In genomic region chr2:145840320-145840719, GRCm38 (mm10) we compare ENCODE assay signal across 29 mouse cellular contexts.
DNase-seq lines count a peak whose midpoint lies in the region; ATAC-seq and TF ChIP-seq lines count a peak whose summit lies in the region.
"Had no signal": no experiment of that assay in that cellular context is flagged by ENCODE, and none has a peak within 500 bp of the region (broad histone marks: within the 10 kb centered on the region; RNA-seq: fewer than 3 reads in every experiment).

No protein-coding gene starts in this region.

- H3K4me3 ChIP-seq in forebrain, embryonic 14.5 days (ENCODE audit: low read depth, low read length) = no peak overlapping the region
- no peak overlapping the region for H3K4me3 ChIP-seq in forebrain, embryonic 11.5 days (ENCODE audit: low read depth, low read length)
- no peak overlapping the region for H3K4me3 ChIP-seq in intestine, postnatal 0 days (ENCODE audit: low read depth, low read length)
- no peak overlapping the region for H3K4me3 ChIP-seq in intestine, embryonic 16.5 days (ENCODE audit: low read length)
- no peak overlapping the region for H3K4me3 ChIP-seq in hindbrain, embryonic 16.5 days (ENCODE audit: low read length)
- no peak overlapping the region for H3K4me3 ChIP-seq in midbrain, postnatal 0 days (ENCODE audit: low read depth, low read length)
- H3K4me3 ChIP-seq in heart, embryonic 12.5 days = no peak overlapping the region
- H3K4me3 ChIP-seq: embryonic facial prominence, embryonic 10.5 days; embryonic facial prominence, embryonic 15.5 days; kidney, embryonic 15.5 days; layer of hippocampus, adult 2 months; left cerebral cortex, adult 2 months; limb, embryonic 13.5 days; lung, embryonic 15.5 days; midbrain, embryonic 12.5 days; myocyte; neural tube, embryonic 12.5 days; stomach, embryonic 15.5 days had no signal

- no peaks in the 10 kb centered on the region for H3K27me3 ChIP-seq in forebrain, embryonic 14.5 days (replicated peaks; ENCODE audit: control insufficient read depth, insufficient read depth, low read length)
- H3K27me3 ChIP-seq in forebrain, embryonic 11.5 days (ENCODE audit: control insufficient read depth, insufficient read depth, low read length) = no peaks in the 10 kb centered on the region
- no peaks in the 10 kb centered on the region for H3K27me3 ChIP-seq in intestine, postnatal 0 days (replicated peaks; ENCODE audit: control insufficient read depth, insufficient read depth, low read length)
- no peaks in the 10 kb centered on the region for H3K27me3 ChIP-seq in intestine, embryonic 16.5 days (replicated peaks; ENCODE audit: control insufficient read depth, insufficient read depth, low read length)
- no peaks in the 10 kb centered on the region for H3K27me3 ChIP-seq in hindbrain, embryonic 16.5 days (replicated peaks; ENCODE audit: control insufficient read depth, insufficient read depth, low read length)
- no peaks in the 10 kb centered on the region for H3K27me3 ChIP-seq in midbrain, postnatal 0 days (ENCODE audit: insufficient read depth, low read length)
- H3K27me3 ChIP-seq in heart, embryonic 12.5 days (replicated peaks) = no peaks in the 10 kb centered on the region
- H3K27me3 ChIP-seq: embryonic facial prominence, embryonic 15.5 days; kidney, embryonic 15.5 days; limb, embryonic 13.5 days; lung, embryonic 15.5 days; midbrain, embryonic 12.5 days; neural tube, embryonic 12.5 days; Patski; stomach, embryonic 15.5 days had no signal

- TF ChIP-seq CTCF in intestine, postnatal 0 days (IDR thresholded peaks at IDR 0.05; ENCODE audit: low read depth) = no peak
- no peak for TF ChIP-seq CTCF in midbrain, postnatal 0 days (IDR thresholded peaks at IDR 0.05)

- 80% methylated on average over 3 of the region's 3 CpGs for WGBS in forebrain, embryonic 14.5 days
- 81% methylated on average over 3 of the region's 3 CpGs for WGBS in forebrain, embryonic 11.5 days
- WGBS in intestine, postnatal 0 days = 65% methylated on average over 3 of the region's 3 CpGs
- 77% methylated on average over 3 of the region's 3 CpGs for WGBS in intestine, embryonic 16.5 days
- WGBS in hindbrain, embryonic 16.5 days = 68% methylated on average over 3 of the region's 3 CpGs
- WGBS in midbrain, postnatal 0 days = 65% methylated on average over 3 of the region's 3 CpGs
- WGBS in heart, embryonic 12.5 days = 68% methylated on average over 3 of the region's 3 CpGs

- no peak for DNase-seq in forebrain, embryonic 14.5 days (ENCODE audit: low spot score)
- DNase-seq in forebrain, embryonic 11.5 days (ENCODE audit: low spot score) = no peak
- no peak for DNase-seq in midbrain, postnatal 0 days (ENCODE audit: low spot score)
- DNase-seq: adrenal gland, postnatal 10 days; cerebellum, adult 8-10 months; cerebellum, postnatal 25 days; gastrocnemius, postnatal 10 days; heart, postnatal 14 days; kidney, adult 11 months; kidney, postnatal 36 days; thymus, postnatal 14 days had no signal

- H3K36me3 ChIP-seq in forebrain, embryonic 14.5 days (ENCODE audit: control insufficient read depth, insufficient read depth, low read length) = no peaks in the 10 kb centered on the region
- H3K36me3 ChIP-seq in forebrain, embryonic 11.5 days (ENCODE audit: control insufficient read depth, insufficient read depth, low read length) = no peaks in the 10 kb centered on the region
- H3K36me3 ChIP-seq in intestine, postnatal 0 days (ENCODE audit: control insufficient read depth, insufficient read depth) = peaks cover 8% of the 10 kb centered on the region; the same call in 1 of the 2 replicates
- H3K36me3 ChIP-seq in intestine, embryonic 16.5 days (ENCODE audit: control insufficient read depth, insufficient read depth, low read length) = no peaks in the 10 kb centered on the region
- H3K36me3 ChIP-seq in hindbrain, embryonic 16.5 days (ENCODE audit: control insufficient read depth, insufficient read depth, low read length) = no peaks in the 10 kb centered on the region
- no peaks in the 10 kb centered on the region; the same call in 1 of the 2 replicates for H3K36me3 ChIP-seq in midbrain, postnatal 0 days (ENCODE audit: insufficient read depth, low read length)
- peaks cover 16% of the 10 kb centered on the region for H3K36me3 ChIP-seq in heart, embryonic 12.5 days
- H3K36me3 ChIP-seq: embryonic facial prominence, embryonic 15.5 days; G1E; lung, embryonic 15.5 days; midbrain, embryonic 12.5 days; neural tube, embryonic 12.5 days; stomach, embryonic 15.5 days had no signal

- no peaks in the 10 kb centered on the region for H3K9me3 ChIP-seq in forebrain, embryonic 14.5 days (replicated peaks; ENCODE audit: control insufficient read depth, low read length)
- H3K9me3 ChIP-seq in forebrain, embryonic 11.5 days (ENCODE audit: control insufficient read depth, low read length) = no peaks in the 10 kb centered on the region
- H3K9me3 ChIP-seq in intestine, postnatal 0 days (ENCODE audit: control insufficient read depth) = no peaks in the 10 kb centered on the region
- no peaks in the 10 kb centered on the region for H3K9me3 ChIP-seq in intestine, embryonic 16.5 days (ENCODE audit: control insufficient read depth, low read length)
- no peaks in the 10 kb centered on the region for H3K9me3 ChIP-seq in hindbrain, embryonic 16.5 days (ENCODE audit: control insufficient read depth, low read length)
- no peaks in the 10 kb centered on the region for H3K9me3 ChIP-seq in midbrain, postnatal 0 days (ENCODE audit: low read length)
- H3K9me3 ChIP-seq in heart, embryonic 12.5 days (replicated peaks) = no peaks in the 10 kb centered on the region
- H3K9me3 ChIP-seq: embryonic facial prominence, embryonic 10.5 days; embryonic facial prominence, embryonic 15.5 days; kidney, embryonic 15.5 days; limb, embryonic 13.5 days; lung, embryonic 15.5 days; midbrain, embryonic 12.5 days; neural tube, embryonic 12.5 days; stomach, embryonic 15.5 days had no signal

- no peaks in the 10 kb centered on the region for H3K4me1 ChIP-seq in forebrain, embryonic 14.5 days (ENCODE audit: control insufficient read depth, insufficient read depth, low read length)
- H3K4me1 ChIP-seq in forebrain, embryonic 11.5 days (replicated peaks; ENCODE audit: control insufficient read depth, insufficient read depth, low read length) = no peaks in the 10 kb centered on the region
- peaks cover 12% of the 10 kb centered on the region; the same call in 1 of the 2 replicates for H3K4me1 ChIP-seq in intestine, postnatal 0 days (replicated peaks; ENCODE audit: control insufficient read depth, insufficient read depth, low read length)
- H3K4me1 ChIP-seq in intestine, embryonic 16.5 days (ENCODE audit: control insufficient read depth, insufficient read depth, low read length) = no peaks in the 10 kb centered on the region
- no peaks in the 10 kb centered on the region; the same call in 1 of the 2 replicates for H3K4me1 ChIP-seq in hindbrain, embryonic 16.5 days (ENCODE audit: control insufficient read depth, insufficient read depth, low read depth, low read length)
- 0 out of 2 replicates have a peak, but pooled peaks cover 5% of the 10 kb centered on the region for H3K4me1 ChIP-seq in midbrain, postnatal 0 days (ENCODE audit: insufficient read depth, low read length)
- H3K4me1 ChIP-seq in heart, embryonic 12.5 days (replicated peaks) = no peaks in the 10 kb centered on the region
- H3K4me1 ChIP-seq: embryonic facial prominence, embryonic 10.5 days; embryonic facial prominence, embryonic 15.5 days; neural tube, embryonic 12.5 days; stomach, embryonic 15.5 days had no signal

- no peak overlapping the region for H3K4me2 ChIP-seq in forebrain, embryonic 14.5 days (ENCODE audit: low read length)
- no peak overlapping the region for H3K4me2 ChIP-seq in forebrain, embryonic 11.5 days (ENCODE audit: low read depth, low read length, severe bottlenecking)
- H3K4me2 ChIP-seq in intestine, postnatal 0 days (replicated peaks; ENCODE audit: low read depth) = no peak overlapping the region
- no peak overlapping the region for H3K4me2 ChIP-seq in intestine, embryonic 16.5 days (ENCODE audit: low read depth, low read length)
- H3K4me2 ChIP-seq in hindbrain, embryonic 16.5 days (ENCODE audit: low read length) = no peak overlapping the region
- no peak overlapping the region for H3K4me2 ChIP-seq in midbrain, postnatal 0 days (ENCODE audit: low read depth, low read length, poor library complexity, severe bottlenecking)
- no peak overlapping the region for H3K4me2 ChIP-seq in heart, embryonic 12.5 days
- H3K4me2 ChIP-seq: embryonic facial prominence, embryonic 15.5 days; kidney, embryonic 15.5 days; limb, embryonic 13.5 days; liver, embryonic 11.5 days; lung, embryonic 15.5 days; midbrain, embryonic 12.5 days; neural tube, embryonic 12.5 days; stomach, embryonic 15.5 days had no signal

- no peak overlapping the region for H3K9ac ChIP-seq in forebrain, embryonic 14.5 days (ENCODE audit: low read length)
- no peak overlapping the region for H3K9ac ChIP-seq in forebrain, embryonic 11.5 days (ENCODE audit: low read length)
- no peak overlapping the region for H3K9ac ChIP-seq in intestine, postnatal 0 days (ENCODE audit: low read depth, low read length)
- no peak overlapping the region for H3K9ac ChIP-seq in intestine, embryonic 16.5 days (ENCODE audit: low read depth, low read length)
- no peak overlapping the region for H3K9ac ChIP-seq in hindbrain, embryonic 16.5 days (ENCODE audit: low read depth, low read length)
- H3K9ac ChIP-seq in midbrain, postnatal 0 days (replicated peaks; ENCODE audit: low read length, poor library complexity, severe bottlenecking) = no peak overlapping the region
- no peak overlapping the region for H3K9ac ChIP-seq in heart, embryonic 12.5 days
- H3K9ac ChIP-seq: embryonic facial prominence, embryonic 15.5 days; kidney, embryonic 15.5 days; limb, embryonic 13.5 days; lung, embryonic 15.5 days; midbrain, embryonic 12.5 days; neural tube, embryonic 12.5 days; stomach, embryonic 15.5 days had no signal

- H3K27ac ChIP-seq in forebrain, embryonic 14.5 days (ENCODE audit: low read depth, low read length) = no peak overlapping the region
- no peak overlapping the region for H3K27ac ChIP-seq in forebrain, embryonic 11.5 days (ENCODE audit: low read depth, low read length)
- peak overlapping the region; percentile 16 for H3K27ac ChIP-seq in intestine, postnatal 0 days (ENCODE audit: low read depth, low read length)
- H3K27ac ChIP-seq in intestine, embryonic 16.5 days (ENCODE audit: low read length) = no peak overlapping the region
- no peak overlapping the region for H3K27ac ChIP-seq in hindbrain, embryonic 16.5 days (ENCODE audit: low read depth, low read length)
- no peak overlapping the region for H3K27ac ChIP-seq in midbrain, postnatal 0 days (ENCODE audit: low read depth, low read length)
- H3K27ac ChIP-seq in heart, embryonic 12.5 days (ENCODE audit: poor library complexity, severe bottlenecking) = no peak overlapping the region
- H3K27ac ChIP-seq: embryonic facial prominence, embryonic 10.5 days; embryonic facial prominence, embryonic 15.5 days; kidney, embryonic 15.5 days; layer of hippocampus, adult 2 months; left cerebral cortex, adult 2 months; limb, embryonic 13.5 days; lung, embryonic 15.5 days; midbrain, embryonic 12.5 days; neural tube, embryonic 12.5 days; stomach, embryonic 15.5 days had no signal

- ATAC-seq in forebrain, embryonic 14.5 days = peak; percentile 32; the same call in 1 of the 2 replicates
- ATAC-seq in forebrain, embryonic 11.5 days (replicated peaks; ENCODE audit: low FRiP score) = no peak
- peak; percentile 31; the same call in 1 of the 2 replicates for ATAC-seq in intestine, postnatal 0 days
- no peak for ATAC-seq in intestine, embryonic 16.5 days
- ATAC-seq in hindbrain, embryonic 16.5 days = peak; percentile 38; the same call in 1 of the 2 replicates
- ATAC-seq in midbrain, postnatal 0 days (ENCODE audit: low FRiP score) = peak; percentile 31; the same call in 1 of the 2 replicates
- ATAC-seq in heart, embryonic 12.5 days (ENCODE audit: insufficient number of reproducible peaks, low FRiP score) = no peak
- ATAC-seq: Patski had no signal

Comparison
In these comparisons a context has a peak if more than half of its experiments do, and no peak if none do; other contexts are left out.
1. ATAC-seq: peak in forebrain, embryonic 14.5 days (single experiment), intestine, postnatal 0 days (single experiment), hindbrain, embryonic 16.5 days (single experiment) and midbrain, postnatal 0 days (single experiment); none in forebrain, embryonic 11.5 days (single experiment), intestine, embryonic 16.5 days (single experiment) and heart, embryonic 12.5 days (single experiment).